Mouse (Mus musculus) CH12.LX (cell line): ENCODE data around the gene Ctnna3. TPM values are rescaled to one million over a fixed set of nuclear protein-coding genes. Genes with fewer than 3 reads are reported as not detected.

Experiments used
- DNase-seq: peaks from one replicate; pipeline ENCODE4 v3.0.0-alpha.2; 2013; ENCODE audit errors: extremely low read depth
- H3K27ac ChIP-seq: 2 replicates; pipeline ENCODE4 v1.5.1; 2012; ENCODE audit warnings: low read depth, mild to moderate bottlenecking, control low read depth, moderate library complexity; ENCODE audit not compliant: insufficient read depth
- H3K27me3 ChIP-seq: replicated peaks from 2 replicates; pipeline ENCODE3; 2012; ENCODE audit warnings: inconsistent platforms
- H3K36me3 ChIP-seq, 2 experiments: replicated peaks in 1 of 2; 2 replicates each; pipeline versions ENCODE3 to v1.6.1; 2012; ENCODE audit warnings: inconsistent platforms in 1 of 2, low read length in 1 of 2, mild to moderate bottlenecking in 1 of 2, mixed read lengths in 1 of 2, moderate library complexity in 1 of 2; ENCODE audit not compliant: control insufficient read depth in 1 of 2, insufficient read depth in 1 of 2
- H3K4me1 ChIP-seq, 2 experiments: 2 replicates each; pipeline ENCODE4 v1.6.1; 2012; ENCODE audit warnings: inconsistent platforms in 1 of 2, moderate library complexity in 1 of 2; ENCODE audit not compliant: insufficient read depth in 2 of 2, control insufficient read depth in 1 of 2
- H3K4me2 ChIP-seq: 2 replicates; pipeline ENCODE4 v1.6.1; 2012; ENCODE audit warnings: low read depth, mild to moderate bottlenecking, control low read depth; ENCODE audit not compliant: poor library complexity, insufficient read depth, severe bottlenecking
- H3K4me3 ChIP-seq, 3 experiments: fragments of 150-350 bp in 1 of 3; sonication (generic) in 1 of 3; replicated peaks in 1 of 3; 2 replicates each; pipeline versions ENCODE3 to v1.5.1; 2011 to 2012; ENCODE audit warnings: low read depth in 2 of 3, low read length in 2 of 3, mild to moderate bottlenecking in 2 of 3, moderate library complexity in 2 of 3, control low read depth in 1 of 3, improper control_type of control experiment in 1 of 3, inconsistent platforms in 1 of 3, mixed read lengths in 1 of 3; ENCODE audit not compliant: poor library complexity in 1 of 3
- H3K79me2 ChIP-seq: replicated peaks from 2 replicates; pipeline ENCODE4 v1.6.1; 2012; ENCODE audit warnings: mild to moderate bottlenecking, moderate library complexity; ENCODE audit not compliant: control insufficient read depth, poor library complexity, insufficient read depth, severe bottlenecking; ENCODE audit errors: extremely low read depth
- H3K9ac ChIP-seq: 2 replicates; pipeline ENCODE4 v1.6.1; 2012; ENCODE audit warnings: low read depth, mild to moderate bottlenecking, control low read depth, moderate library complexity; ENCODE audit not compliant: insufficient read depth
- H3K9me3 ChIP-seq: replicated peaks from 2 replicates; pipeline ENCODE3; 2012; ENCODE audit warnings: low read length, inconsistent platforms, mixed read lengths
- BHLHE40 ChIP-seq: IDR thresholded peaks from 2 replicates; pipeline ENCODE4 v1.6.1; 2011; ENCODE audit warnings: mild to moderate bottlenecking, low read depth, low read length, improper control_type of control experiment
- CTCF ChIP-seq, 2 experiments: IDR thresholded peaks in 1 of 2; conservative IDR thresholded peaks in 1 of 2; 2 replicates each; pipeline ENCODE4 v1.5.1; 2011 to 2012; ENCODE audit warnings: low read depth in 2 of 2, low read length in 2 of 2, improper control_type of control experiment in 1 of 2, inconsistent platforms in 1 of 2, mild to moderate bottlenecking in 1 of 2, moderate library complexity in 1 of 2
- E2F4 ChIP-seq: IDR thresholded peaks from 2 replicates; pipeline ENCODE4 v1.6.1; 2011; ENCODE audit warnings: low read depth, low read length, improper control_type of control experiment; ENCODE audit not compliant: insufficient replicate concordance
- ELF1 ChIP-seq: IDR thresholded peaks from 2 replicates; pipeline ENCODE4 v1.6.1; 2014; ENCODE audit warnings: low read depth, mild to moderate bottlenecking, inconsistent platforms, low read length, improper control_type of control experiment
- EP300 ChIP-seq: IDR thresholded peaks from 2 replicates; pipeline ENCODE4 v1.6.1; 2011; ENCODE audit warnings: low read length, improper control_type of control experiment
- ETS1 ChIP-seq: conservative IDR thresholded peaks from 2 replicates; pipeline ENCODE4 v1.6.1; 2012; ENCODE audit warnings: low read depth, mild to moderate bottlenecking, inconsistent platforms, low read length, improper control_type of control experiment, moderate library complexity
- GABPA ChIP-seq: IDR thresholded peaks from 2 replicates; pipeline ENCODE4 v1.6.1; 2012; ENCODE audit warnings: low read depth, low read length, improper control_type of control experiment, inconsistent platforms; ENCODE audit not compliant: insufficient replicate concordance
- HCFC1 ChIP-seq: IDR thresholded peaks from 2 replicates; pipeline ENCODE4 v1.6.1; 2012; ENCODE audit warnings: low read depth, mild to moderate bottlenecking, inconsistent platforms, low read length, improper control_type of control experiment
- JUN ChIP-seq: IDR thresholded peaks from 2 replicates; pipeline ENCODE4 v1.6.1; 2011; ENCODE audit warnings: low read depth, mild to moderate bottlenecking, low read length, improper control_type of control experiment, moderate library complexity; ENCODE audit not compliant: insufficient read depth
- KAT2A ChIP-seq: IDR thresholded peaks from 2 replicates; pipeline ENCODE4 v1.6.1; 2012; ENCODE audit warnings: low read length, improper control_type of control experiment, inconsistent platforms; ENCODE audit not compliant: insufficient replicate concordance
- MEF2A ChIP-seq: IDR thresholded peaks from 2 replicates; pipeline ENCODE4 v1.6.1; 2014; ENCODE audit warnings: low read depth, mild to moderate bottlenecking, inconsistent platforms, low read length, improper control_type of control experiment, borderline replicate concordance
- MXI1 ChIP-seq: IDR thresholded peaks from 2 replicates; pipeline ENCODE4 v1.6.1; 2011; ENCODE audit warnings: mild to moderate bottlenecking, low read depth, low read length, improper control_type of control experiment
- NELFE ChIP-seq: IDR thresholded peaks from 2 replicates; pipeline ENCODE4 v1.6.1; 2011; ENCODE audit warnings: low read depth, low read length, improper control_type of control experiment
- NRF1 ChIP-seq: IDR thresholded peaks from 2 replicates; pipeline ENCODE4 v1.6.1; 2014; ENCODE audit warnings: low read depth, mild to moderate bottlenecking, inconsistent platforms, low read length, improper control_type of control experiment, moderate library complexity
- PAX5 ChIP-seq: IDR thresholded peaks from 2 replicates; pipeline ENCODE4 v1.6.1; 2012; ENCODE audit warnings: low read length, inconsistent platforms, mixed read lengths
- POLR2A ChIP-seq: IDR thresholded peaks from 2 replicates; pipeline ENCODE4 v1.6.1; 2011; ENCODE audit warnings: low read depth, mild to moderate bottlenecking, improper control_type of control experiment, low read length
- POLR2AphosphoS2 ChIP-seq: IDR thresholded peaks from 2 replicates; pipeline ENCODE4 v1.6.1; 2011; ENCODE audit warnings: low read depth, low read length, improper control_type of control experiment
- RAD21 ChIP-seq: IDR thresholded peaks from 2 replicates; pipeline ENCODE4 v1.6.1; 2011; ENCODE audit warnings: low read depth, mild to moderate bottlenecking, low read length, improper control_type of control experiment, moderate library complexity
- RCOR1 ChIP-seq: conservative IDR thresholded peaks from 2 replicates; pipeline ENCODE4 v1.6.1; 2012; ENCODE audit warnings: low read depth, mild to moderate bottlenecking, inconsistent platforms, low read length, improper control_type of control experiment
- SIN3A ChIP-seq: IDR thresholded peaks from 2 replicates; pipeline ENCODE4 v1.6.1; 2012; ENCODE audit warnings: low read length, improper control_type of control experiment, inconsistent platforms
- SMC3 ChIP-seq: IDR thresholded peaks from 2 replicates; pipeline ENCODE4 v1.6.1; 2011; ENCODE audit warnings: low read depth, low read length, improper control_type of control experiment
- TBP ChIP-seq: conservative IDR thresholded peaks from 2 replicates; pipeline ENCODE4 v1.6.1; 2011; ENCODE audit warnings: low read depth, low read length, improper control_type of control experiment
- TCF12 ChIP-seq: IDR thresholded peaks from 2 replicates; pipeline ENCODE4 v1.6.1; 2014; ENCODE audit warnings: low read depth, mild to moderate bottlenecking, inconsistent platforms, low read length, improper control_type of control experiment
- UBTF ChIP-seq: IDR thresholded peaks from 2 replicates; pipeline ENCODE4 v1.6.1; 2012; ENCODE audit warnings: low read depth, mild to moderate bottlenecking, inconsistent platforms, low read length, improper control_type of control experiment, moderate library complexity
- USF1 ChIP-seq: IDR thresholded peaks from 2 replicates; pipeline ENCODE4 v1.6.1; 2014; ENCODE audit warnings: low read depth, mild to moderate bottlenecking, inconsistent platforms, low read length, improper control_type of control experiment
- USF2 ChIP-seq: conservative IDR thresholded peaks from 2 replicates; pipeline ENCODE4 v1.6.1; 2011; ENCODE audit warnings: low read depth, low read length, improper control_type of control experiment
- ZC3H11A ChIP-seq: IDR thresholded peaks from 2 replicates; pipeline ENCODE4 v1.6.1; 2012; ENCODE audit warnings: low read depth, mild to moderate bottlenecking, inconsistent platforms, low read length, improper control_type of control experiment
- ZMIZ1 ChIP-seq: IDR thresholded peaks from 2 replicates; pipeline ENCODE4 v1.6.1; 2012; ENCODE audit warnings: low read depth, mild to moderate bottlenecking, inconsistent platforms, low read length, improper control_type of control experiment
- ZNF384 ChIP-seq: IDR thresholded peaks from 2 replicates; pipeline ENCODE4 v1.6.1; 2012; ENCODE audit warnings: low read depth, low read length, improper control_type of control experiment, inconsistent platforms
- dilution Hi-C: fragments of 300-500 bp; cut with MboI; formaldehyde crosslinking; loops from 2 replicates; pipeline ENCODE4 v1.14.3; 2020; ENCODE audit warnings: low sequenced_read_pairs; ENCODE audit not compliant: extremely low pct_unique_long_range_greater_than_20kb, extremely low pct_ligation_motif_present
- in situ Hi-C: fragments of 300-500 bp; cut with MboI; formaldehyde crosslinking; loops from 3 replicates; pipeline ENCODE4 v1.14.3; 2019; ENCODE audit warnings: low sequenced_read_pairs, low pct_ligation_motif_present, low pct_unique_long_range_greater_than_20kb, mixed read lengths
- polyA plus RNA-seq: library from polyadenylated mRNA; unstranded; fragments of >175 nt; gene quantifications from 2 replicates; pipeline ENCODE4 v1.2.1, GENCODE M21; 2012; ENCODE audit warnings: low read depth; ENCODE audit not compliant: insufficient read length
- total RNA-seq, 2 experiments: library from RNA; depleted of rRNA; stranded (reverse); fragments of 300-350 nt in 1 of 2; fragments of >200 nt in 1 of 2; gene quantifications; 2 replicates each; pipeline ENCODE4 v1.2.3; 2012 to 2014

Gene Ctnna3
- total and polyA plus RNA-seq, 3 experiments, result 0.09 TPM; not detected in 2

DNA sequence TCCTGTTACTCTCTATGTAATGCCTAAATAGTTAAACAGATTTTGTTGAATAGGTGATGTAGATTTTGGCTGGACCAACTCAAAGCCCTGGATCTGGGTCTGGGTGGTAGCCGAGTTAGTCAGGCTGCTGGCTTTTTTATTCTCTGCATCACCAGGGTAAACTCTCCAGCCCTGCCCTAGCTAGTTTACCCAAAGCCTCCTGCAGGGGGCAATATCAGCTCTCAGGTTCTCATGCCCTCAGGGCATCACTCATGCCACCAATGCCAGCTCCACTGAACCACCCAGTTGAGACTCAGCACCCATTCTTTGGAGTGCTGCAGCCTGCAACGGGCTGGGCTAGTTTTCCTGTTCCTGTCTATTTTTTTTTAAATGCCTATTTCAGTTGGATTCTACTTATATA, 1431.5 kb downstream of the Ctnna3 start:
- H3K4me1 ChIP-seq, result no peaks in the 10 kb centered on the region
- peak; percentile 12 for DNase-seq
- no peak overlapping the region for H3K4me3 ChIP-seq
- dilution Hi-C loops, result no loop called here
- in situ Hi-C loops, result no loop called here
- TF ChIP-seq RAD21 (peak; percentile 5), CTCF (conservative IDR thresholded peaks at IDR 0.05 in 1 of 2, IDR thresholded peaks at IDR 0.05 in 1 of 2; ENCODE audit: low read depth in 2 of 2, low read length in 2 of 2) (peak in 1 of 2 experiments; percentile 16; a peak in 1 of 4 replicates), EP300 (no peak), RCOR1 (no peak), USF1 (no peak), ZMIZ1 (no peak)
- H3K27ac ChIP-seq, result no peak overlapping the region
- no peaks in the 10 kb centered on the region for H3K27me3 ChIP-seq
- H3K36me3 ChIP-seq, result no peaks in the 10 kb centered on the region
- H3K4me2 ChIP-seq, result no peak overlapping the region
- no peaks in the 10 kb centered on the region for H3K79me2 ChIP-seq
- no peak overlapping the region for H3K9ac ChIP-seq
- H3K9me3 ChIP-seq, result no peaks in the 10 kb centered on the region

GRCm38 (mm10) chr10:64870888-64871287, 1441.0 kb downstream of the Ctnna3 start:
- dilution Hi-C loops, result no loop called here

GRCm38 (mm10) chr10:64876506-64876905, 1446.6 kb downstream of the Ctnna3 start:
- no peak overlapping the region for H3K27ac ChIP-seq
- no peak for DNase-seq
- H3K9me3 ChIP-seq, result peaks cover 5% of the 10 kb centered on the region
- no peak overlapping the region for H3K4me3 ChIP-seq
- dilution Hi-C loops, result no loop called here
- H3K79me2 ChIP-seq, result no peaks in the 10 kb centered on the region
- no peaks in the 10 kb centered on the region for H3K36me3 ChIP-seq
- no peak overlapping the region for H3K9ac ChIP-seq
- in situ Hi-C loops, result no loop called here
- TF ChIP-seq SMC3, result no peak
- TF ChIP-seq GABPA, result no peak
- TF ChIP-seq TCF12, result no peak
- no peak for TF ChIP-seq POLR2A
- TF ChIP-seq TBP, result no peak
- no peak for TF ChIP-seq ZC3H11A
- no peak for TF ChIP-seq RCOR1
- TF ChIP-seq ZNF384, result no peak
- TF ChIP-seq RAD21, result no peak
- TF ChIP-seq SIN3A, result no peak
- TF ChIP-seq HCFC1, result no peak
- no peak for TF ChIP-seq PAX5
- TF ChIP-seq EP300, result no peak
- no peak for TF ChIP-seq NELFE
- TF ChIP-seq POLR2AphosphoS2, result no peak
- no peak for TF ChIP-seq UBTF
- TF ChIP-seq ELF1, result no peak
- no peak for TF ChIP-seq BHLHE40
- no peak overlapping the region for H3K4me2 ChIP-seq
- no peaks in the 10 kb centered on the region for H3K4me1 ChIP-seq
- no peaks in the 10 kb centered on the region for H3K27me3 ChIP-seq

More at GRCm38 (mm10) chr10:64870888-64871287, 1441.0 kb downstream of the Ctnna3 start:
- Histone ChIP-seq H3K9ac (no peak overlapping the region), H3K4me2 (no peak overlapping the region), H3K36me3 (no peaks in the 10 kb centered on the region), H3K4me1 (no peaks in the 10 kb centered on the region), H3K27ac (no peak overlapping the region), H3K9me3 (peaks cover 8% of the 10 kb centered on the region), H3K27me3 (no peaks in the 10 kb centered on the region), H3K79me2 (no peaks in the 10 kb centered on the region), H3K4me3 (no peak overlapping the region)
- in situ Hi-C loops, result no loop called here
- no peak for TF ChIP-seq PAX5
- TF ChIP-seq MXI1, result no peak
- no peak for TF ChIP-seq RCOR1
- no peak for TF ChIP-seq NRF1
- TF ChIP-seq POLR2AphosphoS2, result no peak
- no peak for TF ChIP-seq E2F4
- no peak for TF ChIP-seq ZMIZ1
- TF ChIP-seq JUN, result no peak
- no peak for TF ChIP-seq USF1
- no peak for TF ChIP-seq SMC3
- TF ChIP-seq ETS1, result no peak
- no peak for TF ChIP-seq KAT2A
- TF ChIP-seq USF2, result no peak
- TF ChIP-seq MEF2A, result no peak
- no peak for TF ChIP-seq GABPA
- no peak for TF ChIP-seq CTCF (conservative IDR thresholded peaks at IDR 0.05 in 1 of 2, IDR thresholded peaks at IDR 0.05 in 1 of 2; ENCODE audit: low read depth in 2 of 2, low read length in 2 of 2)
- no peak for TF ChIP-seq NELFE
- TF ChIP-seq HCFC1, result no peak
- DNase-seq, result no peak
